Mouse (Mus musculus) neural tube, embryonic 11.5 days (tissue): ENCODE measurements around the gene Prkch. TPM values are rescaled to one million over a fixed set of nuclear protein-coding genes. Genes with fewer than 3 reads are reported as not detected.

Source experiments
- ATAC-seq: fragments of 200-750 bp; cut with Nextera tagmentation; 2 replicates; pipeline ENCODE4 v1.8.0; 2017; ENCODE audit warnings: moderate number of reproducible peaks, mild to moderate bottlenecking, moderate TSS enrichment, moderate library complexity; ENCODE audit not compliant: insufficient read depth, low FRiP score, low TSS enrichment
- DNase-seq: peaks from one replicate; pipeline ENCODE4 v3.0.0-alpha.2; 2015; ENCODE audit warnings: low spot score
- H3K27ac ChIP-seq: fragments of 300-500 bp; sonication (generic); 2 replicates; pipeline ENCODE4 v1.5.1; 2014; ENCODE audit warnings: low read depth, mild to moderate bottlenecking, low read length
- H3K27me3 ChIP-seq: fragments of 300-500 bp; sonication (generic); 2 replicates; pipeline ENCODE4 v1.6.1; 2014; ENCODE audit warnings: mild to moderate bottlenecking, low read length, mixed read lengths; ENCODE audit not compliant: control insufficient read depth, insufficient read depth
- H3K36me3 ChIP-seq: fragments of 300-500 bp; sonication (generic); 2 replicates; pipeline ENCODE4 v1.6.1; 2014; ENCODE audit warnings: mild to moderate bottlenecking, low read length, moderate library complexity, mixed read lengths; ENCODE audit not compliant: control insufficient read depth, insufficient read depth
- H3K4me1 ChIP-seq: fragments of 300-500 bp; sonication (generic); 2 replicates; pipeline ENCODE4 v1.6.1; 2014; ENCODE audit warnings: low read length, mixed read lengths; ENCODE audit not compliant: control insufficient read depth, insufficient read depth
- H3K4me2 ChIP-seq: fragments of 300-500 bp; sonication (generic); 2 replicates; pipeline ENCODE4 v1.6.1; 2014; ENCODE audit warnings: low read depth, mild to moderate bottlenecking, moderate library complexity
- H3K4me3 ChIP-seq: fragments of 300-500 bp; sonication (generic); 2 replicates; pipeline ENCODE4 v1.5.1; 2014; ENCODE audit warnings: low read depth, low read length
- H3K9ac ChIP-seq: fragments of 300-500 bp; sonication (generic); 2 replicates; pipeline ENCODE4 v1.6.1; 2014; ENCODE audit warnings: mild to moderate bottlenecking, low read length
- H3K9me3 ChIP-seq: fragments of 300-500 bp; sonication (generic); 2 replicates; pipeline ENCODE4 v1.6.1; 2016; ENCODE audit warnings: low read length; ENCODE audit not compliant: control insufficient read depth
- WGBS: fragments of 180-500 bp; shearing (Covaris S2); extraction: QIAGEN DNeasy Blood & Tissue Kit; methylation state at CpG from one replicate; pipeline ENCODE4 v1.1.7; 2014; 5-methylcytosine and 5-hydroxymethylcytosine counted together
- polyA plus RNA-seq: library from polyadenylated mRNA; unstranded; fragments of >200 nt; fragmentation: Nextera tagmentation; extraction: Ambion mirVana; gene quantifications from 2 replicates; pipeline ENCODE4 v1.2.1, GENCODE M21; 2014

Gene Prkch
- polyA plus RNA-seq, 1 experiment from 2014 or later: 11.7 TPM

DNA sequence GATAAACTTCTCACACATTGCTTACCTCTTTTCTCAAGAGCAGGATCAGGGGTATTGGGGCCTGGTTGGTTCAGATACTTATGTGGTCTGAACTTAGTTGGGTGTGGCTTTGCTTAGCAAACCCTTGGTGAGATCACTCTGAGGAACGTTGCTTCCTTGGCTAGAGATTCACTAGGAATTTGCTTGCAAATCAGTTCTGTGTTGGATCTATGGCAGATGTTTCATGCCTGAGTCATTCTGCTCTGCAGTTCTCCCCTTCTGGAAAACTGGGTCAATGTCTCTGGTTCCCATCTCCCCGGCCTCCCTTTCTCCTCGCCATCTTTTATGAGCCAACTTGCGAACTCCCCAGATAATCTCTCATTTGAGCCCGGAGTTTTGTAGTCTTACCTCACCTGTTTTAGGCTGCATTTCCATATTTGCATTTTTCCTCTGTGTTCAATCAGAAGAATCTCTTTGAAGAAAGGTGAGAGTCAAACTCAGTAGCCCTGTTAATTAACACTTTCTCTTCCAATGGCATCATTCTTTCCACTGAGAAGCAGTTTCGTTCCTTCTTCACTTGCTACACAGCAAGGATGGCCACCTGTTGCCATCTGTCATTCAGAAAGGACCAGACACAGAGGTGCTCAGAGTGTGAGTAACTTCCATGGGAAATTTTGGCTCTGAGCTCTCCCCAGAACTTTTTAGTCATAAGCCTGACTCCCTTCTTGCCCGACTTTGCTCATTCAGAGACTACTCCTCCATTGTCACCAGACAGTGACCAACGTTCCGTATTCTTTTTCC, 141.4 kb downstream of the Prkch start:
- Histone ChIP-seq H3K9ac (no peak overlapping the region), H3K4me1 (no peaks in the 10 kb centered on the region), H3K36me3 (no peaks in the 10 kb centered on the region), H3K27ac (no peak overlapping the region), H3K9me3 (peaks cover 3% of the 10 kb centered on the region; the same call in 1 of the 2 replicates), H3K4me3 (no peak overlapping the region), H3K4me2 (no peak overlapping the region), H3K27me3 (peaks cover 49% of the 10 kb centered on the region)
- DNase-seq: no peak
- WGBS: 88% methylated on average over 9 of the region's 9 CpGs
- no peak for ATAC-seq

DNA sequence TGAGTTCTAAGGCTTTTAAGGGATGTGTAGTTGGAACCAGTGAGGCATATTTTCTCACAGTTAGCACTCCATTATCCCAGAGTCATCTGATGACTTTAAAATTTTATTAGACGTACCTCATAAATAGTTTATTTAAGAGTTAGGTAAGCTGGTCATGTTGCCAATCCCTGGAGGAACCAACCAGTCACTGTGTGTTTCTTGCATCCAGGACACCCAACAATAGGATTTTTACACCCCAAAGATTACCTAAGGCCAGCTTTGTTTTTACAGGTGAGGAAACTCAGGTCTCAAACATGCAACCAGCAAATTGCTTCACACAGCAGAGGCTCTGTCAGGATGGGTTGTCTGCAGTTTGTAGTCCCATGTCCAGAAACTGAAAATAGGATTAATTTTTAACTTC, 142.4 kb downstream of the Prkch start:
- WGBS: 84% methylated on average over 1 of the region's 1 CpGs
- ATAC-seq: no peak
- H3K9ac ChIP-seq: no peak overlapping the region

DNA sequence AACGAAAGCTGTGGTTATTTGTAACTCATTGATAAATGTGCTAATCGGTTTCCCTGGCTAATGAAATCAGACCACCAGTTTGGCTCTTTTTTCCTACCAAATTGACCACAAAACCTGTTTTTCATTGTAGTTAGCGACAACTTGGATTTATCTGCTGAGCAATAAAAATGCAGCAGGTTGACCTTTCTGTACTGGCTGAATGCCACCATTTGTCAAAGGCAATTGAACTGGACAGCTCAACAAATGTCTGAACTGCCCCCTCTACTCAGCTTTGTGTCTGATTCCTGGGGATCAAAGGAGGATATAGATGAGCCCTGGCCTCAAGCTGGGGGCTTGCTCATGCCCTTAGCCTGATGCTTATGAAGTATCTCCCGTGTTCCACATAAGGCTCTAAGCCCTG, 146.0 kb downstream of the Prkch start:
- peak; percentile 67; the same call in 1 of the 2 replicates for ATAC-seq
- no peaks in the 10 kb centered on the region for H3K9me3 ChIP-seq
- H3K4me1 ChIP-seq: no peaks in the 10 kb centered on the region
- H3K4me2 ChIP-seq: no peak overlapping the region
- DNase-seq: peak; percentile 55
- 11% methylated on average over 4 of the region's 4 CpGs for WGBS
- H3K27me3 ChIP-seq: peaks cover 77% of the 10 kb centered on the region
- H3K36me3 ChIP-seq: no peaks in the 10 kb centered on the region
- H3K4me3 ChIP-seq: no peak overlapping the region
- H3K9ac ChIP-seq: no peak overlapping the region
- no peak overlapping the region for H3K27ac ChIP-seq

More for the DNA sequence above, 142.4 kb downstream of the Prkch start:
- Histone ChIP-seq H3K9me3 (peaks cover 3% of the 10 kb centered on the region; the same call in 1 of the 2 replicates), H3K4me2 (no peak overlapping the region), H3K4me3 (no peak overlapping the region), H3K4me1 (no peaks in the 10 kb centered on the region), H3K27me3 (peaks cover 51% of the 10 kb centered on the region), H3K36me3 (no peaks in the 10 kb centered on the region), H3K27ac (no peak overlapping the region)
- DNase-seq: no peak

DNA sequence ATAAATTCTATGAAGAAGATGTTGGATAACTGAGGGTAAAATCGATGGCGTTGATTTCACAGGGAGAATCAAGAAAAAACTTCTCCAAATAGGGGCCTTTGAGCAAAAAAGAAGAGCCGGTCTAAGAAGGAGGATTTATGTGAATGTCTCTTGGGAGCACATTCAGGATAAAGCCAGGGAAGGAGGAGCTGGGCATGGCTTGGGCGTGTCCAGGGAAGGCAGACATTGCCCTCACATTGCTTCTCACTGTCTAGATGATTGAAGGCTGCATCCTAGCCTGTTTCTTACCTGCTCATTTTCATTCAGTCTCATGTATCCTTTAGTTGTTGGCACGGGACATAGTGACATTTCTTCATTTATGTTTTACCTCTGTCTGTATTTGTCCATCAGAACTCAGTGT, 146.5 kb downstream of the Prkch start:
- Histone ChIP-seq H3K9me3 (no peaks in the 10 kb centered on the region), H3K9ac (no peak overlapping the region), H3K4me1 (no peaks in the 10 kb centered on the region), H3K27ac (no peak overlapping the region), H3K4me2 (no peak overlapping the region), H3K27me3 (peaks cover 77% of the 10 kb centered on the region), H3K4me3 (no peak overlapping the region), H3K36me3 (no peaks in the 10 kb centered on the region)
- DNase-seq (no peak), ATAC-seq (no peak)
- WGBS: 63% methylated on average over 5 of the region's 5 CpGs

DNA sequence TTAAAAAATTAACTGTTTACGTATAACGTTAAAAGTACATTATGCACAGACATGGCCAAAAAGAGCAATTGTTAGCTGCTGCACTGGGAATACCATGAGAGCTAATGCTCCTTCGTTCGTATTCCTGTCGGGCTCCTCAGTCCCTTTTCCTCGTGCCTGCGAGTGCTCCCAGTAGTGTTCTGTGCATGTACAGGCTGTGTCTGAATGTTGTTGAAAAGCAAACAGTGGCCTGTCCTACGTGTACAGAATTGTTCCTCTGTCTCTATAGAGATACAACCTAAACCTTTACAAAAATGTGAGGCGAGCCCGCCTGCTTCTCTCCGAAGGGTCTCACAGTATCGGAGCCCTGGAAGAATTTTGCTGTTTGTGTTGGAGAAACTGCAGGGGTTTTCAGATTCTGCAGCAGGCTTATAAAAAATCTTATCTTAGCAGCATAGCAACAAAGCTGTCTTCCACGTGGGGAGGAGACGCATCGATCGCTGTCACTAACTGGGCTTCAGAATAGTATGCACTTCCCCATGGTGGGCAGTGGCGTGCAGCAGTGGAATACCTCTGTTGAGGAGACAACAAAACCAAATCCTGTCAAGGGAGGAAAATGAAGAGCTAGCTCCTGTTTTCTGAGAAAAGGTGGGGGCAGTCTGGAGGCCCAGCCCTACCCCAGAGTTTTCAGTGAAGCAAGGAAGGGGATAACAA, 147.4 kb downstream of the Prkch start:
- H3K27me3 ChIP-seq: peaks cover 75% of the 10 kb centered on the region
- 73% methylated on average over 17 of the region's 17 CpGs for WGBS

DNA sequence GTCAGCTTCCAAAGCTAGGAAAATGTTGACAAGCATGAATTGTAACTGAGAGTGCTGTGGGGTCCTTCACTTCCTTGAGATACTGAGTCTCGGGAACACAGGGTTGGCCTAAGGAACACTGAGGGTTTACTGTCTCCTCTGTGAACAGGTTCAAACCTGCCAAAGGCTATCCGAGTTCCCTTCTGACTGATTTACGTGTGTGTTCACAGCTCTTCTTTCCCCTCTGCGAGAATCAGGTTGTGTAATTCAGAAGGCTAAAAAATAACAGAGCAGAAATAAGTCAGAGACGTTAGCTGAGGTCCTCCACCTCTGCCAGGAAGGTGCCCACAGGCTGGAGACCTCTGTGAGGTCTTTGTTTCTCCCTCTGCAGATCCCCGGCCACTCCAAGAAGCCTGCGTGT, 148.3 kb downstream of the Prkch start:
- no peak overlapping the region for H3K9ac ChIP-seq
- no peak overlapping the region for H3K27ac ChIP-seq
- no peaks in the 10 kb centered on the region for H3K4me1 ChIP-seq
- peaks cover 75% of the 10 kb centered on the region for H3K27me3 ChIP-seq
- H3K4me3 ChIP-seq: no peak overlapping the region
- ATAC-seq: no peak
- H3K9me3 ChIP-seq: no peaks in the 10 kb centered on the region
- WGBS: 53% methylated on average over 7 of the region's 7 CpGs
- no peak for DNase-seq
- no peak overlapping the region for H3K4me2 ChIP-seq
- H3K36me3 ChIP-seq: no peaks in the 10 kb centered on the region

More for the DNA sequence above, 147.4 kb downstream of the Prkch start:
- H3K4me3 ChIP-seq: no peak overlapping the region
- H3K4me1 ChIP-seq: no peaks in the 10 kb centered on the region
- DNase-seq (no peak), ATAC-seq (no peak)
- H3K9me3 ChIP-seq: no peaks in the 10 kb centered on the region
- H3K9ac ChIP-seq: no peak overlapping the region
- no peak overlapping the region for H3K4me2 ChIP-seq
- no peaks in the 10 kb centered on the region for H3K36me3 ChIP-seq
- H3K27ac ChIP-seq: no peak overlapping the region

DNA sequence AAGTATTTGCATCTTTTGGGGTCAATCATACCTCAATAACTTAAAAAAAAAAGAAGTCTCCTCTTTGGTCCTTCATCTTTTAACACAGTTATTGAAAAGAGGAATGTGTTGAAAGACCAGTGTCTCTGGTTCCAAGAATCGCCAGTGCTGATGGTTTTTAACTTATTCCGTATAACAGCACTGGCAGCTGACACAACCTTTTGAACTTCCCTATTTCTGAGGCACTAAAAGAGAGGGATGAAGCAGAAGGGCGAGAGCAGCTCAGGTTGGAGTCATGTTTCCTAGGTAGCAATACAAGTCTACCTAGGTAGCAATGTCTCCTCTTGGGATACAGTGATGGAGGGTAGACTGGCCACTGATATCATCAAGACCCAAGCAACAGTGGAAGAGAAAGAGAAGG, 152.3 kb downstream of the Prkch start:
- H3K27ac ChIP-seq: no peak overlapping the region
- no peaks in the 10 kb centered on the region for H3K4me1 ChIP-seq
- no peak overlapping the region for H3K4me3 ChIP-seq
- no peak overlapping the region for H3K4me2 ChIP-seq
- DNase-seq (no peak), ATAC-seq (no peak)
- 85% methylated on average over 3 of the region's 3 CpGs for WGBS
- no peak overlapping the region for H3K9ac ChIP-seq
- peaks cover 68% of the 10 kb centered on the region for H3K27me3 ChIP-seq
- H3K36me3 ChIP-seq: no peaks in the 10 kb centered on the region
- H3K9me3 ChIP-seq: no peaks in the 10 kb centered on the region

DNA sequence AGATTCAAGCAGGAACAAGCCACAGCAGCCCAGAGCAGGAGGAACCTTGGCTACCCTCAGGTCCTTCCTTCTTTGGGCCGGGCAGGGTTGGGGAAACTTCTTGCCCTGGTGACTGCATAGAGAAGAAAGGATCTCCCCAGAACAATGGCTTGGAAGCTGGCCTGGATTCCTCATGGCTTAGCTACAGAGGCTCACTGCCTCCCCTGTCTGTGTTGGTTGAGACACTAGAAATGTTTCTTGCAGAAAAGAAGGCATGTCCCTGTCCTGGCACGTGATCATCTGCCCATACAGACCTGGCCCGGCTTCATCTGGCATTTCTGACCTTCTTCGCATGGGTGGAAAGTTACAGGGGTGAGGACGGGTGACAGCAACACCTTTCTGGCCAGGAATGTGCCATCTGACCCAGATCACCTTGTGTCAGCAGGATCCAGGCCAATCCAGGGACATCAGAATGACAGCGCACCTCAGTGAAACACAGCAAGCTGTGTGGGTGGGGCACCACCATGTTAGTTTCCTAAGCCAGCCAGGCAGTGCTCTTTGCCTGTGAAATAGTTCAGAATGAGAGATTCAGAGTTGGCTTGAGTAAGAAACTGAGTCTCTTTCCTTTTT, 155.1 kb downstream of the Prkch start:
- no peaks in the 10 kb centered on the region for H3K36me3 ChIP-seq
- no peak overlapping the region for H3K4me3 ChIP-seq
- H3K4me2 ChIP-seq: no peak overlapping the region
- H3K4me1 ChIP-seq: no peaks in the 10 kb centered on the region
- DNase-seq (no peak), ATAC-seq (no peak)
- H3K27me3 ChIP-seq: peaks cover 41% of the 10 kb centered on the region
- H3K9ac ChIP-seq: no peak overlapping the region
- no peaks in the 10 kb centered on the region for H3K9me3 ChIP-seq
- no peak overlapping the region for H3K27ac ChIP-seq
- WGBS: 85% methylated on average over 6 of the region's 6 CpGs
